Mouse (Mus musculus) thymus, adult 18-20 months (tissue): ENCODE data around the gene Pdcd6.

Experiments used
- DNase-seq, 2 experiments: peaks; one replicate each; pipeline ENCODE4 v3.0.0; 2022; ENCODE audit warnings: mixed read lengths in 2 of 2

Gene Pdcd6

DNA sequence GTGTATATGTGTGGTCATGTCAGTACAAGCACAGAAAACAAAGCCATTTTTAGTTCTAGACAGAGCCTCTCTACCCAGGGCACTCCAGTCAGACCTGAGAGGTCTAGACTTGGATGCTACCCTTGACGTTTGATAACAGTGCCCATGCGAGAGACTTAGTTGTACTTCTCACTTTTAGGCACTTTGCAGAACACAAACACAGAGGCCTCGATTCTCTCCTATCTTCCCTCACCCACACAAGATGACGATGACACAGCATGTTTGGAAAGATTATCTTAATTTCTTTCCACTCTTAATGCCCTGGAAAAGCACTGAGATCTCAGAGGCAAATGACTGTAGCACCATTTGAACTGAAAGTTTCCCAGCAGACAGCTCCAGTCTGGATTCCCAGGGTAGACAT, 41.7 kb downstream of the Pdcd6 start:
- DNase-seq, result no peak

DNA sequence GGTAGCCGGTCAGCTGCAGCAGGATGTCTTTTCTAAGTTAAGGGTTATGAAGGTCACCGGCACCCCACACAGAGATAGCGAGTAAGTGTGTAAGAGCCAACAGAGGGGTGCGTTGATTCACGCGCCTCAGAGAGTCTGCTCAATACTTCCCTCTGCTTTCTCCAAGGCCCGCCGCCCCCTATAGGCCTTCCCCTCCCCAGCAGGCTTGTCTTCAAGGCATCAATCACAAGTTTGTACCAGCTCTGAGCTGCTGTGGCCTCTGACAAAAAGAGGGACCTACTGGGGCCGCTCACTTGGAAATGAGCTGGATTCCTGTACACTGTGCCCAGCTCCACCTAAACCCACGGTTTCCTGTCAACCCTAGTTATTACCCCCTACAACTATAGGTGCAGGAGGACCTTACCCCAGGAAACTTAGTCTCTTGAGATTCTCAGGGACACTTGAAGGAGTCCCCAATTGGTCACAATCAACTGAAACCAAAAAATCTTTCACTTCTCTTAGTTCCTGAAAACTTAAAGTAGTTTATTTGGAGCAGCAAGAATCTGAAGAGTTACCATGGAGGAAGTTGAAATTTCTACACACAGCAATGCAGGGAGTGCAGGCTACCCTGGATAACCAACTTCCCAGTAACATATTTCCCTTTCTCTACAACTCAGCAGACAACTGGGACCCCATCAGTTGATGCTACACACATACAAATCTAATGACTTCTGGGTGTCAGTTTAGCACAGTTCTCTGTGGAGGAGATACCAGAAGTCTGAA, 57.0 kb downstream of the Pdcd6 start:
- no peak for DNase-seq

DNA sequence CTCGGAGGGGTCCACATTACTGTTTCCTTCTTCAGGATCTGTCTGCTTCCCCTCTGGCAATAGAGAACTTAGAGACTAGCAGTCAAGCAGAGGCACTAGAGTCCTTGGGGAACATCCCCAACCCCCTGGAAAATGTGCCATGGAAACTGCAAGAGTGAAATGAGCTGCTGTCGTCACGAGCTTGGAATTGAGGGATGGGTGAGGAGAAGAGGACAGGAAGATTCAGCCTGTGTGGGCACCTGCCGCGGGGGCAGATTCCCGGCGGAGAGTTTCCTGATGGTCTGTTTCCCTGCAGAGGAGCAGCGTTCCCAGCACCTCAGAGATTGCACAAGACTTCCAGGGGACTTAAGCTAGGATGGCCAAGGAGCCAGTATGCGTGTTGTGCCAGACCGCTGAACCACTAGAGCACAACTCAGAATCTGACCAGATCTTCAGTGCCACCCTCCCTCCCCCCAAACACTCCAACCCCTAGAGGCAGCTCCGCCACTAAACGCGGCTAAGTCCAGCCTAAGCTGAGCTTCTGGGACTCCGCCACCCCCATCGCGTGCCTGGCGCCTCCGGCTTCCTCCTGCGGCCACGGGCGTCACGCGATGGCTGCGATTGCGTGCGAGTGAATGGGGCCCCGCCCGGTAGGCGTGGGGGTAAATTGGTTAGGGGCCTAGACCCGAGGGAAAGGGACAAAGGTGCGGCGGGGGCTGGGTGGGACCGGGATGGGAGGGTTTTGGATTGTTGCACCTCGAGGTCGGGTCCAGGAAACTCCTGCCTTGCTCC, 57.7 kb downstream of the Pdcd6 start:
- peak; percentile 6 to 8 for DNase-seq
